Mouse (Mus musculus) R1 (cell line): ENCODE data around the gene Gga1.
"Not testable (repeated sequence)": the region's sequence is repeated elsewhere in the genome, so short reads cannot be mapped to it uniquely, and the experiment has no call there.

ENCODE experiments used
- DNase-seq: peaks from one replicate; pipeline ENCODE4 v3.0.0-alpha.2; 2018; ENCODE audit warnings: low read depth, low spot score

Gga1 gene

DNA sequence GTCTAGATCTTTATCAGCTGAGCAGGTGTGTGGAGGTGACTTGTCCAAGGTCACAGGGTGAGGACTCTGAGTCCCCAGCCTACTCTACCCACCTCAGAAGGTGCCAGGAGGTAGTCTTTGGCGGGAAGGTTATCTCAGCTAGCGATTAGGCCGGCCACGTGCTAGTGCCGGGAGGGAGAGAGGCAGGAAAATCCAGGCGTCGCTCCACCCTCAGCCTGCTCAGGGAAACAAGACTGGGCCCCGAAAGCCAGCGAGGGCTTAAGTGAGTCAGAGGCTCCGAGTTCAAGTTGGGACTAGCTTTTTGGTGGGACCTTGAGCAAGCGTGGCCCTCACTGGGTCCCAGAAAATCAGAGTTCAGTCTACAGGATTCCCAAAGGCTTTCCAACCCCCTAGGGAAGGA is 31.7 kb upstream of the Gga1 start:
- peak; percentile 75 for DNase-seq

DNA sequence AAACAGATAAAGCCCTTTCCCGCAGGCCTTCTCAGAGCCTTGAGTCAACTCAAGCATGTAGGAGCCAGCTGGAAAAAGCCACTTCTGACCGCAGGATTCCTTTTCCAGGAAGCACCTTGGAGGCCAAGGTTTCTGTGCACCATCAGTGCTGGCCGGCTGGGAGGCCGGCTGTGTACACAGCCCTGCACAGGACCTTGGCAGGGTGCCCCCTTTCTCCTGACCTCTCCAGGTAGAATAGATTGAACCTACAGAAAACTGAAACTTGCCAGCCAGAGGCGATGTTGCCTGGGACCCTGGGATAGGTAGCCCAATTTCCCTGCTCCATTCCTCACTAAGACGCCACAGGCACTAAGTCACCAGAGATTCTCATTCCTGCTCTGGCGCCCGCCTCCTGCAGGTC is 31.1 kb upstream of the Gga1 start:
- no peak for DNase-seq

DNA sequence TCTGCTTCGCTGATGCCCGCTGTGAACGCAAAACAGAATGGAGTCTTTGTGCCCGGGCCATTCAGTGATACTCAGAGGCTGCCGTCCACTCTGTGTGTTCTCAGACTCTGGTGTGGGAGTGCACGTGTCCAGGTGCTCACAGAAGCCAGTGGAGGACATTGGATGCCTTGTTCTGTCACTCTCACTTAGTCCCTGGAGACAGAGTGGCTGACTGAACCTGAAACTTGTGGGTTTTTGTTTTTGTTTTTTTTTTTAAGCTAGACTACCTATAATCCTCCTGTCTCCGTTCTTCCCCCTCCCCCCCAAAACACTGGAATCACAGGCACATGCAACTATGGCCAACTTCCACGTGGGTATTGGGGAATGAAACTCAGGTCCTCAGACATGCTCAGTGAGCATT is 30.6 kb upstream of the Gga1 start:
- DNase-seq: no peak

DNA sequence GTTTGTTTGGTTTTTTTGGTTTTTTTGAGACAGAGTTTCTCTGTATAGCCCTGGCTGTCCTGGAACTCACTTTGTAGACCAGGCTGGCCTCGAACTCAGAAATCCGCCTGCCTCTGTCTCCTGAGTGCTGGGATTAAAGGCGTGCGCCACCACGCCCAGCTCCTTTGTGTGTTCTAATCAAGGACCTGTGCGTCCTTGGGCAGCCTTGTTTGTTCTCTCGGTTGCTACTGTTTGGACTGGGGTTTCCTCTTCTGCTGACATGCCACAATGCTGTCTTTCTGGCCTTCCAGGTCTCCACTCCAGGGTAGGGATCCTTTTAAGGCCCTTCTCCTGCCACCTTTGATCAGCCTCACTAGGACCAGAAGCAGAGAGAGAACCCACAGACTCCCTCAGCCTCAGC is 30.2 kb upstream of the Gga1 start:
- not testable (repeated sequence) for DNase-seq

DNA sequence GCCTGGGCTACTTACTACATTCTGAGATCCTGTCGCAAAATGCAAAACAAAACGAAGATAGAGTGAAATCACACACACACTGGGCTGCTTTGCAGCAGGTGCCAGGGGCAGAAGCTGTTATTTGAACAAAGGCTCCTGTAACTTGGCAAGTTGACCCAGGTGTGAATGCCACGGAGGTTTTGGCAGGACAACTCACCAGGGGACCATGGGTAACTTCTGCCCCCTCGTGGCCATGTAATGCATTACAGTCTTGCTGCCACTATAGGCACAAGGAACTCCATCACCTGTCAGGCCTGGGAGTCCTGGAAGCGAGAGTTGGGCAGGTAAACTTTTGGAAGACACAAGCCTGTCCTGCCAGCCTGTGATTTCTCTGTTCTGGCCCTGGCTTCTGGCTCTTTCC is 28.5 kb upstream of the Gga1 start:
- DNase-seq: peak; percentile 82

DNA sequence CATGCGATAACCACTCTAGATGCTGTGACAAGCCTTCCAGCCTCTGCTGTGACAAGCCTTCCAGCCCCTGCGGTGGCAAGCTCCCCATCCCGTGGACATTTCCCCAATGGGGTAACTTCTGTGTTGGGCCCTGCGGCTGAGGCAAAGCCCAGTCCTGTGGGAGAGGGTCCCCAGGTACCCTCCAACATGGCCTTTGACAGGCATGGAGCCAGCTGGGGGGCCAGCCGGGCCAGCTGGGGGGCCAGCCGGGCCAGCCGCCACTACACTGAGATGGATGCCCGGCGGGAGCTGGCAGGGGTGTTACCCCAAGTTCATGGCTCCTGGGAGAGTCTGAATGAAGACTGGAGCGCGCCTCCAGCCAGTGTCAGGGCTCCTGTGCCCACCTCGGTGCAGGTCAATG is 27.5 kb upstream of the Gga1 start:
- no peak for DNase-seq

DNA sequence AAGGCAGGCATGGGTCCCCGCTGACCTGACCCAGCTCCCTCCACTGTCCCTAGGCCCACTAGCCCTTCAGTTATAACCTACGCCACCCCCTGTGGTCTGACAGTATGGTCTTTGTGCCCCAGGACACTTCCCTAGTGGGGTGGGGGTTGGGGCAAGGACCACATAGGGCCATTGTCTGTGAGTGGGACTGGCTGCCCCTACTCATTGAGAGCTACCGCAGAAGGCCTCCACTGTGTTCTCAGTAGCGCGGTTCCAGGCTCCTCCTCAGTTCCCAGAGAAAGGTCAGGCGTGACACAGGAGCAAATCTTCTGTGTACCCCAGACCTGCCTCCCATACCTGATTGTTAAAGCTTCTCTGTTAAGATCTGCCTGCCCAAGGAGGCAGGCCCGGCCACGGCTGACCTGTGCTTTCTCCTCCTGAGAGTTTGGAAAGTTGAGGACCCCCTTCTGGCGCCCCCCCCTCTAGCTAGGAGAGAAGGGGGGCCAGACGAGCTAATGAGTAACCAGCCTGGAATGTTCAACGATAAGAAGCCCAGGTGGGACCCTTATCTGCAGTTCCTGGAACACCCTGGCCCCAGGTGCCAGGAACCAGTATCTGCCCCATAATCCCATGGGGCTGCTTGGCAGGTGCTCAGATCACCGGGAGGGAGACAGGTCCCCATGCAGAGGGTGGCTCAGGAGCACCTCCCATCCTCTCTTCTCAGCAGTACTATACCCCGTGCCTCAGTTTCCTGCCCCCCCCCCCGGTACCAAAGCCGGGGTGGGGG is 26.7 kb upstream of the Gga1 start:
- no peak for DNase-seq

DNA sequence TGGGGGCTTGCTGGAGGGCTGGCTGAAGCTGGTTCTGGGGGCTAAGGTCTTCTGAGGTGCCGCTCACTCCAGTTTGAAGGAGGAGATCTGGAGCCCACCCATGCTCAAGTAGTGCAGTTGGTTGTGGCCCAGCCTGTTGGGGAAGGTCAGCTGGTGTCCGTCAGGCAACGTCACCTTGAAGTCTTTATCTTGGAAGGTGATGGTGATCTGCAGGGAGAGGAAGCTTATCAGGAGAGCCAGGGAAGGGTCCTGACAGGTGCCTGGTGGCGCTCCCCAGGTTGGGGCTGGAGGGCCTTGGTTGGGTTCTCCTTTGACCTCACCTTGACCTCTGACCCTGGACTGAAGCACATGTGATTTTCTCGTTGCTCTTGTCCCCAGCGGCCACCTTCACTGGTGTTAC is 26.0 kb upstream of the Gga1 start:
- no peak for DNase-seq

DNA sequence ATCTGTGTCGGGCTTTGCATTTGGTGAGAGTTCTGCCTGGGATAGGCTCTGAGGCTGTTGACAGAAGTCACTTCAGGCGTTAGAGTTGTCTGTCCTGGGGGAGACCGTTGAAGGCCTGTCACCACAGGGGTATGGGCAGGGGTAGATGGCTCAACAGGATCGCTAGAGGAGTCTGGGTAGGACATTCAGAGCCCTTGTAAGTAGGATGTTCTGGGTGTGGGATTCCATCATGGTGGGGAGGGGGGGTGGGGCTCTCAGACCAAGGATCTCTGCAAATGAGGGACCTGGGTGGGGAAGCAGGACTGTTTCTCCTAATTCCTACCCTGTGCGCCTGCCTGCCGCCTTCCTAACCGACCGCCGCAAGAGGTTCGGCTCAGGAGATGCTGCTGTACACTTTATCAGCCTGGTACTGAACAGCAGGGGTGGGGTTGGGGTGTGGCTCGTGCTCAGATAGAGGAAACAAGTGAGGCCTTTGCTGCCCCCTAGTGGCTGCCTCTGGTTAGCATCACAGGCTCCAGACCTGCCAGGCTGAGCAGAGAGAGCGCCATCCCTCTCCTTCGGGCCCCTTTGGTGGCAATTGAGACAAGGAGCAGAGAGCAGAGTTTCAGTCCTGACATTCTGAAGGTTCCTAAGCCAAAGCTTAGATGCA is 25.4 kb upstream of the Gga1 start:
- DNase-seq: peak; percentile 94

DNA sequence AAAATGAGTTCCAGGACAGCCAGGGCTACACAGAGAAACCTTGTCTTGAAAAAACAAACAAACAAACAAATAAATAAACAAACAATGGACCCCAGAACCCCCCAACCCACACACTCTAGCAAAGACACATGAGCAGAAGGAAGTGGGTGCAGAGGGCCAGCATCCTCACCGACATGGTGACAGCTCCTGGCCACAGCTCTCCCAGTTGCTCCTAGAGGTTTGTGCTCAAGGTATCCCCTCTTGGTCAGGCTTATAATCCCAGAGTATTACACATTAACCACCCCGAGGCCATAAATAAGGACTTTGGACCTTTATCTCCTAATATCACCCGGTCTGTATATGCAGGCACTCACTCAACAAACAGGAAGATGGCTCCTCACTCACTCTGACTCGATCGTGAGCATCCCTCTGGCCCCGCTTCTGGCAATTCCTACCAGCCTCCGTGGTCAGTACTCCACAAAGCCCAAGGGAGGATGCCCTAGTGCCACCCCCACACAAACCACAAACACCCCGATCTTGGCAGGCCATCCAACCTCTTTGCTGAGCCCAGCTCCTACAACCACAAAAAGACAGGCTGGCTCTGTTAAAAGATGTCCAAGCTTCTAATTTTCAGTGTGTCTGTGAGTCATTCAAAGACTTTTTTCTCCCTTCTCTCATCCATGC is 21.6 kb upstream of the Gga1 start, which contains the start of gene Lgals2:
Gene Lgals2, minus strand, starts transcription at position 227 of the 663 bp plus-strand sequence.
- no peak for DNase-seq

DNA sequence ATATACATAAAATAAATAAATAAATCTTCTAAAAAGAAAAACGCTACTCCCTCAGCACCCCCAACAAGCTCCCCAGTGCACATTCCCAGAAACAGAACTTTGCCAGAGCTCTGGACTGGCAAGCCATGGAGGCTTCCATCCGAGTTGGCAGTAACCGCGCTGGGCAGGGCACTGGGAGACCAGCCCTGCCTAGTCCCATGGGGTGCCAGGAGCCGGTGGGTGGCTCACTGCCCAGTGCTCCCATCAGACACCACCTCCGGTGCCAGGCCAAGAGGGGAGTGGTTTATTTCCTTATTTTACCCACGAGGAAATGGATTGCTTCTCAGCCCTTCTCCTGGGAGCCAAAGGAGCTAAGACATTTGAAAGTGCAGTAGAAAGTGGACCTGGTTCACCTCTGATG is 20.0 kb upstream of the Gga1 start:
- DNase-seq: no peak

DNA sequence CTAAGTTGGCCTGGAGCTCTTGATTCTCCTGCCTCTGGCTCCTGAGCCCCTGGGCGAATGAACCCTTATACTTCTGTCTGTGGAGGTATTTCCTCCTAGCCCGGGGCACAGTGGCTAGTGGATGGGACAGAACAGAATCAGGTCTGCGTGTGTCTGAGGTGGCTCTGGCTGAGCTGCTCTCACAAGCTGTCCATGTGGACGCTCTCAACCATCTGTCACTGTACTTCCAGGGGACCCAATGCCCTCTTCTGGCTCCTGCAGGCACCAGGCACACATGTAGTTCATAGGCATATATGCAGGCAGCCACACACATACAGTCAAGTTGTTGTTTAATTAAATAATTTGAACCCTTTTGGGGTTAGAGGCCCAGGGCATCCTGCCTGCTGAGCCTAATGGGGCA is 17.7 kb upstream of the Gga1 start:
- no peak for DNase-seq

DNA sequence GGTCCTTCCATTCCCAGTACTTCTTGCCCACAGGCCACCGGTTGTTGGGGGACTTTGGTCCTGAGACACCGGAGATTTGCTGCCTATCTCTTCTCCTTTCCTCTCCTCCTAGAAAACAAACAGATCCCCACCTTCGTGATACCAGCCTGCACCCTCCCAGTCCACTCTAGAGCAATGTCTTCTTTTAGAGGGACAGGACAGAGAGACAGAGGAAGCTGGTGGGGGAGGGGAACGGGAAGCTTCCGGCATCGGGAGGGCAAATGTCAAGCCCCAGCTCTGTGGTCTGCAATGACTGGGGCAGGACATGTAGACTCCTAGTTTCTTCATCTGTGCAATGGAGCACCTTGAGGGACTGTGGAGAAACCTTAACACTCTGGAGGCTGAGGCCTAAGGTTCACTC is 17.3 kb upstream of the Gga1 start:
- no peak for DNase-seq

DNA sequence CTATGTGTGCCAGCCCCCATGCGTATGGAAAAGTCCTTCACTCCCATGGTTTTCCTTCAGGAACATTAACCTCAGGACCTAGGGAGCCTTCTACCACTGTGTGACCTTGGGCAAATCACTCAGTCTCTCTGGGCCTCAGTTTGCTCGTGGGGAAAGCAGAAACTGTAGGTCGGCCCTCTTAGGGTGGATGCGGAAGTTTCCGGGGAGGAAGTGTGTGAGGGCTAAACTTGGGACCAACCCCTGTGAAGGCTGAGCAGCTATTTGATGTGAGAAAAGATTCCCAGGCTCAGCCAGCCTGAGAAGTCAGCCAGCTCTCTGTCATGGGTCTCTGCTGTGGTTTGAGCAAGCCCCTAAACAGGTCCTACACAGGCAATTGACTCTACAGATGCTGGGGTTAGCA is 14.7 kb upstream of the Gga1 start:
- DNase-seq: no peak

DNA sequence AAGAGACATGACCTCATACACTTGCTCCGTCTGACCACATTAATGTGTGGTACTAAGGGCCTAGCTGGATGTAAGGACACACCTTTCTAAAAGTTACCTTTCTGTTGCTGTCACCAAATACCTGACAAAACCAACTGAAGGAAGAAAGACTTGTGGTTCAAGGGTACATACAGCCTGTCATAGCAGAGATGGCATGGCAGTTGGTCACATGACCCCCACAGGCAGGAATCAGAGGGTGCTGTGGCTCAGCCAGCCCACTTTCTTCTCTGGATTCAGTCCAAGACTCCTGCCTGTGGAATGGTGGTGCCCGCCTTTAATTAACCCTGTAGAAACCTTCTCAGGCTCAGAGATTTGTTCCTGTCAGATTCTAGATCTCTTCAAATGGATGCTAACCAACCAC is 13.8 kb upstream of the Gga1 start:
- no peak for DNase-seq

DNA sequence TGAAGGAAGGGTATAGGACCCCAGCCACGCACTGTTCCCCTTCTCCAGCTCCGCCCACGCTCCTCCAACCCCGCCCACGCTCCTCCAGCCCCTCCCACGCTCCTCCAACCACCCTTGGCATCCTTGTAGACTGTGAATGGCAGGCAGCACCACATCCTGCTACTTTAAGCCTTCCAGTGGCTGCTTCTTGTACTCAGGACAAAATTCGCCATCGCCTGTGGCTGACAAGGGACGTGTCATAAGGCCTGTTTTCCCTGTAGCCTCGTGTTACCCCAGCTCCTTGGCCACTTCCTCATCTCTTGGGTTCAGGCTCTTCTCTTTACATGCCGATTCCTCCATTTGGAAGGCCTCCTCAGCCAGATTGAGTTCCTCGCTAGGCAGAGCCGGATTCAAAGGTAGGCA is 13.1 kb upstream of the Gga1 start:
- peak; percentile 65 for DNase-seq

DNA sequence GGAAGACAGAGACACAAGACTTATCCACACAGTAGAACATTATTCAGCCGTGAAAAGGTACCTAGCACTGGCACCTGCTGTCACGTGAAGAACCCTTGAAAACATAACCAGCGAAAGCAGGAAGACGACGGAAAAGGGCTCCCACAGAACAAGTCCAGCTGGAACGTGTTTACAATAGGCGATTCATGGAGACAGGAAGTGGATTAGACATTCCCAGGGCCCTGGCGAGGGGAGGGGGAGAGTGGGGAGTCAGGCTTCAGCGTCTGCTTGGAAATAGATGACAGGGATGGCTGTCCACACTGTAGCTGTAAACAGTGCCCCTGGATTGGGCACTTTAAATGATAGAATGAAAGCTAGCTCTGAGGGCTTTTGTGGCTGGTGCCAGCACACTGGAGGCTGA is 8.6 kb upstream of the Gga1 start:
- DNase-seq: peak; percentile 57

DNA sequence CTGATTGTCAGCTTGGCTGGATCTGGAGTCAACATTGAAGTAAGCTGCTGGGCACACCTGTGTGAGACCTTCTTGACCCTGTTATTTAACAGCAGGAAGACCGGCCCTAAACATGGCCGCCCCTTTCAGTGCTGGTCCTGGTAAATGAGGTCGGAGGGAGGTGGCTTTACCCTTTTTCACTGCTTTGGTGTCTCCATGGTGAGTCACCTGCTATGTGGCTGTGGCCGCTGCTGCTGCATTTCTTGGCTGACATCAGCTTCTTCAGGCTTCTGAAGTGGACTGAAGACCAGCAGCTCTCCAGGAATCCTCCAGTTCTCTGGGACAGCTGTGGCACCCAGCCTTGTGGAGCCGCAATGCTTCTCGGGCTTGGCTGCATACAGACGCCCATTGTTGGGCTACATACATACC is 8.2 kb upstream of the Gga1 start:
- DNase-seq: no peak

DNA sequence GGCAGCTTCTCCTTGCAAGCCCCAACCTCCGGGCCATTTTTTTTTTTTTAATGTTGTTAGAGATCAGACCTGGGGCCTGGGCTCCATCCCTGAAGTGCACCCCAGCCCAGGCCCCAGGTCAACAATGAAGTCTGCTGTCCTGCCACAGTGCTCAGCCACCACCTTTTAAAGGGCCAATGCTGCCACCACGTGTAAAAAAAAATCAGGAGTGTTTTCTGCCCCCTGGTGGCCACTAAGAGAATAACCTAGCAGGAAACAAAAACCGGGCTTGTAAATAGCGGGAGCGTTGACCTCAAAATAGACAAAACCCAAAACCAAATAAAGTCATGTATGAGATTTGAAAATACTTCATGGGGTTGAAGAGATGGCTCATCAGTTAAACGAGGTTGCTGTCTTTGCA is 7.2 kb upstream of the Gga1 start:
- DNase-seq: peak; percentile 80

DNA sequence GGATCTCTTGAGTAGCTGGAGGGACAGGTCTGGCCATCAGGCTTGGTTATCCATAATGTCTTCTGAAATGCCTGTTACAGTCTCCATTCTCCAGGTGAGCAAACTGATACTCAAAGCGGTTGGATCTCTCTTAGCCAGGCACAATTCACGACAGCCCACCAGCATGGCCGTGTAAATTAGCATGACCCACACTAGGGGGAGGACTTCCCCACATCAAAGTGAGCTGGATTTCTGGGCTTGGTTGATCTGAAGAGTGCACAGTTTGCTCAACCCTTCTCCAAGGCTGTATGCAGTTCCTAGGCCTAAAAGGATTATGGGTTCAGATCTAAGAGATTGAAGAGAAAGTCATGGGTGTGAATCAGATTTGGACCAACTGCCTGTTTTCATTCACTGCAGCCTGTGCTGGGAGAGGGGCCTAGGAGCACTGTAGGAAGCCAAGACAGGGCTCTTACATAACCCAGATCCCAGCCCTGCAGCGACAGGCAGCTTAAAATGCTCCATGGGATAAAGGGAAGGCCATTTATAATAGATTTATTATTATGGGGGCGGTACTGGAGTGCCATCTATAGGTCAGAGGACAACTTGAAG is 4.9 kb upstream of the Gga1 start:
- no peak for DNase-seq

DNA sequence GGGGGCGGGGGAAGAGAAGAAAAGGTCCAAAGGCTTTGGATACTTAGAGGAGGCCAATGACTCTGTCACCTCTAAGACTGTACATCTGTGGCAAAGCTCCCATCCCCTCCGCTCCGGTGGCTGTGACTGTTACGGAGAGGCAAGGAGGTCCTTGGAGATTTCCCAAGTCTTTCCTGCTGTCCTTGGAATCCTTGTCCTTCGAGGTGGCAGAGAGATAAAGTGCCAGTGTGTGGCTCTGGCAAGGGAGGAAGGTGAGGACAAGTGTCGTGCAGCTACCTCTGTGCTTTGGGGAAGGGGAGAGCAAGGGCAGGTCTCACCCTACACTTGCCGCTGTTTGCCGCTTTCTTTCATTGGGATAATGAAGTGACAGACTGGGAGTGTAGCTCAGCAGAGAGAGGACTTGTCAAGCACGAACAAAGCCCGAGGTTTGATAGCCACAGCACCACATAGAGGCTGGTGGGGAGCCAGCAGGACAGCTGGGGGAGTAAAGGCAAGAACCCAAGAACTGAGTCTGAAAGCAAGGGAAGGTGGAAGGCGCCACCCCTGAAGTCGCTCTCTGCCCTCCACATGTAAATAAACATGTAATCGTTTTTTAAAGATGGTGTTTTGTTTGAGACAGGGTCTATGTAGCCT is 3.1 kb upstream of the Gga1 start:
- no peak for DNase-seq

DNA sequence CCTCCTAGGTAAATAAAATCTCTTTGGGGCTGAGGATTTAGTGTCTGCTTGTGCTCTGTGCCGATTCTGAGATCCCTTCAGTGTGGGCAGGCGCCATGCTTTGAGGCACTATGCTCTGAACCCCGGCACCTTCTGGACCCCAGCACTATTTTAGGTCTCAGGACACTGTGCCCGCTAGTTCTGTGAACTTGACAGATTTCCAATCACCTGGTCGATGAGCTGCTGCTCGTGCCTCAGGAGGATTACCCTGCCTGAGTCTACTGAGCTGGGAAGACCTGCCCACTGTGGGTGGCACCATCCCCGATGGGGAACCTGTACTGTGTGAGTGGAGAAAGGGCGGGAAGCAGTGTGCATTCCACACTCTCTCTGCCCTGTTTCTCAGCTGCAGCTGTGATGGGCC is 2.0 kb upstream of the Gga1 start:
- DNase-seq: no peak
